In genomic region chr17:34029150-34029889, GRCm38 (mm10) we compare ENCODE assay signal across 9 mouse cellular contexts. TPM values are rescaled to one million over a fixed set of nuclear protein-coding genes. Genes with fewer than 3 reads are reported as not detected.
A peak's percentile ranks its signal among the peaks of the same experiment; 100 is the strongest.
DNase-seq lines count a peak whose midpoint lies in the region; ATAC-seq and TF ChIP-seq lines count a peak whose summit lies in the region.
"Had no signal": no experiment of that assay in that cellular context is flagged by ENCODE, and none has a peak within 500 bp of the region (broad histone marks: within the 10 kb centered on the region; RNA-seq: fewer than 3 reads in every experiment).

No protein-coding gene starts in this region.

- ATAC-seq in forebrain, embryonic 14.5 days, result no peak
- ATAC-seq in liver, embryonic 14.5 days (ENCODE audit: insufficient read depth), result no peak
- ATAC-seq in CD4-positive, CD25-positive, alpha-beta regulatory T cell, adult 4 months, result no peak
- ATAC-seq: Patski had no signal

- peak overlapping the region; percentile 99 for H3K4me3 ChIP-seq in E14TG2a.4 (replicated peaks; ENCODE audit: low read length)
- no peak overlapping the region; the same call in 1 of the 2 replicates for H3K4me3 ChIP-seq in forebrain, embryonic 14.5 days (ENCODE audit: low read depth, low read length)
- no peak overlapping the region for H3K4me3 ChIP-seq in liver, embryonic 14.5 days (ENCODE audit: insufficient read depth in 1 of 2, low read depth in 2 of 2, low read length in 2 of 2)

- 89% methylated on average over 18 of the region's 18 CpGs for WGBS in forebrain, embryonic 14.5 days
- 72% methylated on average over 18 of the region's 18 CpGs for WGBS in liver, embryonic 14.5 days (ENCODE audit: insufficient replicate concordance)

- TF ChIP-seq CTCF in E14TG2a.4 (conservative IDR thresholded peaks at IDR 0.05; ENCODE audit: low read length), result no peak
- TF ChIP-seq CTCF in liver, embryonic 14.5 days (IDR thresholded peaks at IDR 0.05; ENCODE audit: low read depth), result no peak

- TF ChIP-seq EP300 in liver, embryonic 14.5 days (IDR thresholded peaks at IDR 0.05; ENCODE audit: low read depth), result no peak

- no peaks in the 10 kb centered on the region for H3K9me3 ChIP-seq in E14TG2a.4 (ENCODE audit: low read length)
- H3K9me3 ChIP-seq in forebrain, embryonic 14.5 days (replicated peaks; ENCODE audit: control insufficient read depth, low read length), result no peaks in the 10 kb centered on the region
- H3K9me3 ChIP-seq in liver, embryonic 14.5 days (ENCODE audit: control insufficient read depth, low read length), result no peaks in the 10 kb centered on the region

- peak; percentile 93 for DNase-seq in heart, adult 11 months
- DNase-seq in heart, adult 9 months (ENCODE audit: low spot score in 2 of 2), result no peak
- no peak for DNase-seq in forebrain, embryonic 14.5 days (ENCODE audit: low spot score)
- no peak for DNase-seq in liver, embryonic 14.5 days (ENCODE audit: low read depth in 3 of 3, low spot score in 3 of 3)
- DNase-seq in ovary, postnatal 10 days (ENCODE audit: low spot score), result no peak
- DNase-seq in right cerebral cortex, postnatal 36 days (ENCODE audit: low spot score in 2 of 2), result no peak

- H3K36me3 ChIP-seq in E14TG2a.4 (ENCODE audit: insufficient read depth, low read length), result peaks cover 43% of the 10 kb centered on the region
- H3K36me3 ChIP-seq in forebrain, embryonic 14.5 days (ENCODE audit: control insufficient read depth, insufficient read depth, low read length), result peaks cover 30% of the 10 kb centered on the region
- peaks cover 11% of the 10 kb centered on the region for H3K36me3 ChIP-seq in liver, embryonic 14.5 days (replicated peaks; ENCODE audit: control insufficient read depth, insufficient read depth, low read depth)

- H3K27me3 ChIP-seq in E14TG2a.4 (ENCODE audit: insufficient read depth, low read length), result peaks cover 17% of the 10 kb centered on the region
- no peaks in the 10 kb centered on the region for H3K27me3 ChIP-seq in forebrain, embryonic 14.5 days (replicated peaks; ENCODE audit: control insufficient read depth, insufficient read depth, low read length)
- H3K27me3 ChIP-seq in liver, embryonic 14.5 days (ENCODE audit: control insufficient read depth, insufficient read depth, low read length), result no peaks in the 10 kb centered on the region
- H3K27me3 ChIP-seq: Patski had no signal

- peaks cover 75% of the 10 kb centered on the region for H3K4me1 ChIP-seq in E14TG2a.4 (replicated peaks; ENCODE audit: low read depth, low read length)
- H3K4me1 ChIP-seq in forebrain, embryonic 14.5 days (ENCODE audit: control insufficient read depth, insufficient read depth, low read length), result peaks cover 46% of the 10 kb centered on the region
- H3K4me1 ChIP-seq in liver, embryonic 14.5 days (replicated peaks; ENCODE audit: control insufficient read depth in 2 of 2, insufficient read depth in 2 of 2, low read length in 1 of 2), result peaks cover 10 to 27% of the 10 kb centered on the region in 2 experiments

- H3K27ac ChIP-seq in forebrain, embryonic 14.5 days (ENCODE audit: low read depth, low read length), result no peak overlapping the region
- H3K27ac ChIP-seq in liver, embryonic 14.5 days, result no peak overlapping the region

- peak overlapping the region; percentile 97 for H3K4me2 ChIP-seq in forebrain, embryonic 14.5 days (ENCODE audit: low read length)
- peak overlapping the region; percentile 85; the same call in 1 of the 2 replicates for H3K4me2 ChIP-seq in liver, embryonic 14.5 days (ENCODE audit: low read depth)

- peak overlapping the region; percentile 90 for H3K9ac ChIP-seq in forebrain, embryonic 14.5 days (ENCODE audit: low read length)
- no peak overlapping the region for H3K9ac ChIP-seq in liver, embryonic 14.5 days (replicated peaks)

RNA-seq across cellular contexts. Expression of gene H2-Ke6, which starts 1.5 kb away (rescaled TPM):
- polyA plus RNA-seq in forebrain, embryonic 14.5 days (2014; fragmentation: Nextera tagmentation; extraction: Ambion mirVana), result 60.2 and 75.4 TPM in 2 replicates
- polyA plus RNA-seq in liver, embryonic 14.5 days (2012; rRNA removed), result 30.6 and 32.8 TPM in 2 replicates
- polyA plus RNA-seq in liver, embryonic 14.5 days (2014; fragmentation: Nextera tagmentation; extraction: Ambion mirVana), result 22.3 and 24.9 TPM in 2 replicates
- 10 to 100 TPM; 20.9 to 21.4 TPM for polyA plus RNA-seq in CD4-positive, CD25-positive, alpha-beta regulatory T cell, adult 4 months (2017; shearing (Covaris generic))

RNA-seq across cellular contexts. Expression of gene Slc39a7, which starts 2.2 kb away (rescaled TPM):
- 78.3 and 84.1 TPM in 2 replicates for polyA plus RNA-seq in forebrain, embryonic 14.5 days (2014; fragmentation: Nextera tagmentation; extraction: Ambion mirVana)
- polyA plus RNA-seq in liver, embryonic 14.5 days (2012; rRNA removed), result 27.0 and 28.1 TPM in 2 replicates
- 25.1 and 26.5 TPM in 2 replicates for polyA plus RNA-seq in liver, embryonic 14.5 days (2014; fragmentation: Nextera tagmentation; extraction: Ambion mirVana)
- polyA plus RNA-seq in CD4-positive, CD25-positive, alpha-beta regulatory T cell, adult 4 months (2017; shearing (Covaris generic)), result 10 to 100 TPM; 53.0 to 92.6 TPM

RNA-seq across cellular contexts. Expression of gene Rxrb, which starts 2.3 kb away (rescaled TPM):
- polyA plus RNA-seq in forebrain, embryonic 14.5 days (2014; fragmentation: Nextera tagmentation; extraction: Ambion mirVana), result 21.4 and 27.7 TPM in 2 replicates
- 15.2 and 16.5 TPM in 2 replicates for polyA plus RNA-seq in liver, embryonic 14.5 days (2012; rRNA removed)
- polyA plus RNA-seq in liver, embryonic 14.5 days (2014; fragmentation: Nextera tagmentation; extraction: Ambion mirVana), result 6.0 and 7.2 TPM in 2 replicates
- 10 to 100 TPM; 11.2 to 12.5 TPM for polyA plus RNA-seq in CD4-positive, CD25-positive, alpha-beta regulatory T cell, adult 4 months (2017; shearing (Covaris generic))

RNA-seq across cellular contexts. Expression of gene Ring1, which starts 4.8 kb away (rescaled TPM):
- polyA plus RNA-seq in forebrain, embryonic 14.5 days (2014; fragmentation: Nextera tagmentation; extraction: Ambion mirVana), result 6.7 and 7.4 TPM in 2 replicates
- polyA plus RNA-seq in liver, embryonic 14.5 days (2012; rRNA removed), result 7.6 and 9.7 TPM in 2 replicates
- polyA plus RNA-seq in liver, embryonic 14.5 days (2014; fragmentation: Nextera tagmentation; extraction: Ambion mirVana), result 1.2 and 1.7 TPM in 2 replicates
- 1 to 10 TPM; 2.2 to 2.3 TPM for polyA plus RNA-seq in CD4-positive, CD25-positive, alpha-beta regulatory T cell, adult 4 months (2017; shearing (Covaris generic))

RNA-seq across cellular contexts. Expression of gene Col11a2, which starts 9.9 kb away (rescaled TPM):
- polyA plus RNA-seq in forebrain, embryonic 14.5 days (2014; fragmentation: Nextera tagmentation; extraction: Ambion mirVana), result 0.95 and 1.6 TPM in 2 replicates
- 0.22 and 0.55 TPM in 2 replicates for polyA plus RNA-seq in liver, embryonic 14.5 days (2012; rRNA removed)
- polyA plus RNA-seq in liver, embryonic 14.5 days (2014; fragmentation: Nextera tagmentation; extraction: Ambion mirVana), result 0.06 and 0.20 TPM in 2 replicates
- under 1 TPM; 0.15 to 0.42 TPM for polyA plus RNA-seq in CD4-positive, CD25-positive, alpha-beta regulatory T cell, adult 4 months (2017; shearing (Covaris generic))
